In the genomic region with DNA sequence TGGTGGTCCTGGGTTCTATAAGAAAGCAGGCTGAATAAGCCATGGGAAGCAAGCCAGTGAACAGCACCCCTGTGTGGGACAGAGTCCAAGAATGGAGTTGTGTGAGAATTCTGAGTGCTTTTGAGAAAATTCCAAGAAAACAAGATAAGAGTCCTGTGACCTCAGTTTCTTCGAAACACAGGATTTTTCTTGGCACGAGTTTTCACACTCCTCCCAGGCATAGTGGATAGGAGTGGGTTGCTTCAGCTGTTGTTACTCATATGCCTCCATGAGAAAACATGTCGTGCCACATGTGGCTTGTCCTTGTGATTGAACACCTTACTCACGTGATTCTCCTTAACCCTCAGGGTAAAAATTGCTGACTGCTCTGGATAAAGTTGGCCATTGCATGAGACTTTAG, we compare ENCODE assay signal across 20 mouse cellular contexts. TPM values are rescaled to one million over a fixed set of nuclear protein-coding genes. Genes with fewer than 3 reads are reported as not detected.
"Had no signal": no experiment of that assay in that cellular context is flagged by ENCODE, and none has a peak within 500 bp of the region (broad histone marks: within the 10 kb centered on the region; RNA-seq: fewer than 3 reads in every experiment).

No protein-coding gene starts in this region.

- H3K9me3 ChIP-seq: liver, embryonic 13.5 days; megakaryocyte, embryonic 14.5 days; midbrain, embryonic 10.5 days; midbrain, embryonic 13.5 days had no signal

- H3K4me2 ChIP-seq: liver, embryonic 13.5 days; midbrain, embryonic 13.5 days had no signal

- H3K27me3 ChIP-seq: liver, embryonic 13.5 days; megakaryocyte, embryonic 14.5 days; midbrain, embryonic 13.5 days had no signal

- H3K9ac ChIP-seq: liver, embryonic 13.5 days; midbrain, embryonic 13.5 days had no signal

- ATAC-seq: midbrain, embryonic 13.5 days had no signal

- H3K27ac ChIP-seq: kidney, postnatal 0 days; layer of hippocampus, adult 2 months; left cerebral cortex, adult 2 months; liver, embryonic 13.5 days; midbrain, embryonic 10.5 days; midbrain, embryonic 13.5 days; stomach, postnatal 0 days had no signal

- H3K4me3 ChIP-seq: layer of hippocampus, adult 2 months; left cerebral cortex, adult 2 months; liver, embryonic 13.5 days; megakaryocyte, embryonic 14.5 days; midbrain, embryonic 10.5 days; midbrain, embryonic 13.5 days had no signal

- DNase-seq: kidney, adult 8-10 months; kidney, postnatal 25 days; layer of hippocampus, adult 9-11 months; layer of hippocampus, postnatal 36 days; liver, embryonic 13.5 days; lung, adult 2 months; right cerebral cortex, postnatal 14 days; right cerebral cortex, postnatal 4 days; thymus, adult 2 months; thymus, postnatal 14 days; thymus, postnatal 4 days had no signal

RNA-seq across cellular contexts. Expression of a gene that starts 34.1 kb away (rescaled TPM):
- total RNA-seq: layer of hippocampus, adult 2 months; layer of hippocampus, postnatal 36 days; left cerebral cortex, postnatal 36 days had no signal
- polyA plus RNA-seq: lung, embryonic 16.5 days had no signal
